Mouse (Mus musculus) left cerebral cortex, adult 11 months (tissue): ENCODE data around the gene Sept9.

Experiments used
- DNase-seq: peaks from one replicate; pipeline ENCODE4 v3.0.0; 2022; ENCODE audit warnings: low spot score

The Sept9 gene

DNA sequence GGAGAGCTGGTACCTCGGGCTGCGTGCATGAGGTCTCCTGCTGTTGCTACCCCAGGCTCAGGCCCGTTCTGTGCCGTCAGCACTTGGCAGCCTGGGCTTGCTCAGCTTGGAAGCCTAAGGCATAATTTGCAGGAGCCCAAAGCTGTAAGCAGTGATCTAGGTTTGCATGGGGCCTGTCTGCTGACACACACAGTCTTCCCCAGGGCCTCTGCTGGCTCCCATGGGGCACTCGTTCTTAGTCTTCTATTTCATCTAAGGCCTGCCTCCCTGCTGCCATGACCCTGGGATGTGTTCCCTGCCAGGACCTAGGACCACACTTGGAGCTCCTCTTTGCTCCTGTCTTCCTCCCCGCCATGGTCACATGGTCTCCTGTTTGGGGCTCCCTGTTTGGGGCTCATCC lies 21.7 kb downstream of the Sept9 start:
- no peak for DNase-seq

DNA sequence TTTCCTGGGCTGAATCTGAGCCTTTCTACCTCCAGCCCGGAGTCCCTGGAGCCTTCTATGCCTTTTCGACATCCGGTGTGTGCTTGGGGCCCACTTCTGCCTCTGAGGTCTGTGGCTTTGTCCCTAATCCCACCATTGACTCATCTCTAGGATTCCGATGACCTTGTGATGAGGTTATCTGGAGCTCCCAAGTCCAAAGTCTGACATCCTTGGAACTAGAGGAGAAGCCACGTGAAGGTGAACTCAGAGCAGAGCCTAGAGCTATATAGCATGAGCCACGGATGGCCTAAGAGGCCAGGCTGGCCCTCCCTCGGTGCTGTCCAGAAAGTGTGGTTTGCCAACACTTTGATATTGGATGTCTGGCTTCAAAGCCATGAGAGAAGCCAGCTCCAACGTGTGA lies 23.4 kb downstream of the Sept9 start:
- DNase-seq, result no peak

DNA sequence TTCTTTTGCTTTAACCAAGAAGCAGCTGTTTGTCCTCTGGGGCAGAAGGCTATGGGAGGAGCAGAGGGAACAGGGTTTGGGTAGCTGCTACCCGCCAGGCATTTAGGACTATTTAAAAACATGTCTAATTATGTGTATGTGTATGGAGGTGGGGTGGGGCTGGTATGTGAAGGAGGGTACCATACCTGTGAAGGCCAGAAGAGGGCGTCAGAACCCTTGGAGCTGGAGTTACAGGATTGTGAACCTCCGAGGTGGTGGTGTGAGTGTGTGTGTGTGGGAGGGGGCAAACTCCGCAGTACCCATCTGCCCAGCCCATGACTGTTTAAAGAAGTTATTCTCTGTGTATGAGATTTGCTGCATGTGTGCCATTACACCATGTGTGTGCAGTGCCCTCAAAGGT lies 25.3 kb downstream of the Sept9 start:
- no peak for DNase-seq

DNA sequence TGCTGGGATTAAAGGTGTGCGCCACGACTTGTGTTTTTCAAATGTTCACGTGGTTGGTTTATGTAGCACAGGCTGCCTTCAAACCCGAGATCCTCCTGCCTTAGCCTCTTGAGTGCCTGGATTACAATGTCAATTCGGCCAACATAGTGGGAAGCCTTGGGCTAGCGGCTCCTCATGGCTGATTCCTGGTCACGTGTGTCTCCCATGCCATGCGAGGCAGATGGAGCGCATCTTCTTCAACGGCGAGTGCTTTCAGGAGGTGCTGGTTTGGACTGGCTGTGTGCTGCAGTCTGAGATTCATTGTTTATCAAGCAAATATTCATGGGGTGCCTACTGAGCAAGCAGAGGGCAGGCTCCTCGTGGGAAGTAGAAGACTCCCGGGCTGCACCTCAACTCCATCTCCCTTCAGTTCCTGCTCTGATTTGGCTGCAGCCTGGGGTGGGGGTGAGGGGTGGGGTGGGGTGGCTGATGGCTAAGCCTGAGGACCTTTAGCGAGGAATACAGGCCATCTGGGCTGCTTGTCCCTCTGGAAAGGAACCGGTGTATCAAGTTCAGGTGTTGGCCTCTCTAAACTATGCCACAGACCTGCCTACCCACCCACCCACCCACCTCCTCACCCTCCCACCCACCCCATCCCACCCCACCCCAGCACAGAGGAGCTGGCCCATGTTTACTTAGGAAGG lies 26.2 kb downstream of the Sept9 start:
- no peak for DNase-seq

GRCm38 (mm10) chr11:117226214-117226535 lies 26.7 kb downstream of the Sept9 start:
- no peak for DNase-seq

DNA sequence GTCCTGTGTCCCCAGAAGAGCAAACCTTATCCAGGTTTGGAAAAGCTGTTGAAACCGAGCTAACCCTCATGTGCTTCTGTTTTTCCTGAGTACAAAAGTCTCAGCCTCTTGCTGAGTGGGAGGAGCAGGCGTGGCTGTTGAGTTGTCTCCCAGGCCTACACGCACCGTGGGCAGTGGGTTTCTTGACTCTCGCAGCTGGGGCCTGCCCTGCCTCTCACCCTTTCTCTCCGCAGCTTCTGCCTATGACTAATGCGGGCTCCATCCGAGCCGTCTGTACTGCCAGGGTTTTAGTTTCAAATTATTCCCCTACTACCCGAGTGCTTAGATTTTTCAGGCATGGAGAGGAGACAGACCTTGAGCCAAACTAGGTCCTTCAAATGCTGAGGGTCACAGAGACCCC lies 28.7 kb downstream of the Sept9 start:
- DNase-seq, result no peak

DNA sequence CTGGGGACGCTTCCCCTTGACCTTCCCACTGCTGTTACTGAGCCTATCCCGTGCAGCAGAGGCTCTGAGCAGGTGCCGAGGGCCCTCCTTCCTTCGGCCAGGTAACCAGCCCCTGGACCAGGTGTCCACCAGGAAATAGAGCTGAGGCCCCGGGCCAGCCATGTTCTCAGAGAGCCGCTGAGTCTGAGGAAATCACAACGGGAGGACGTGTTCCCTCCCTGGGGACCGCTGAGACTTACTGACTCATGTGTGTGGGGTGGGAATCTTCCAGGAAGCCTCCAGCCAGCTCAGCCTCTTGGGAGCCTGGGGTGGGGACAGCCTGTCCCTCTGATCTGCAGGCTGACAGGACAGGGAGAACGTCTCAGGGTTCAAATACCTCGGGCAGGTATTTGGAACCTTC lies 32.1 kb downstream of the Sept9 start:
- no peak for DNase-seq

- DNase-seq, result no peak
Measured at GRCm38 (mm10) chr11:117232032-117232431, 32.6 kb downstream of the Sept9 start.

- no peak for DNase-seq
Measured at GRCm38 (mm10) chr11:117232886-117233458, 33.5 kb downstream of the Sept9 start.

- no peak for DNase-seq
Measured at GRCm38 (mm10) chr11:117233818-117234217, 34.4 kb downstream of the Sept9 start.

GRCm38 (mm10) chr11:117235086-117235897 lies 35.8 kb downstream of the Sept9 start:
- no peak for DNase-seq

DNA sequence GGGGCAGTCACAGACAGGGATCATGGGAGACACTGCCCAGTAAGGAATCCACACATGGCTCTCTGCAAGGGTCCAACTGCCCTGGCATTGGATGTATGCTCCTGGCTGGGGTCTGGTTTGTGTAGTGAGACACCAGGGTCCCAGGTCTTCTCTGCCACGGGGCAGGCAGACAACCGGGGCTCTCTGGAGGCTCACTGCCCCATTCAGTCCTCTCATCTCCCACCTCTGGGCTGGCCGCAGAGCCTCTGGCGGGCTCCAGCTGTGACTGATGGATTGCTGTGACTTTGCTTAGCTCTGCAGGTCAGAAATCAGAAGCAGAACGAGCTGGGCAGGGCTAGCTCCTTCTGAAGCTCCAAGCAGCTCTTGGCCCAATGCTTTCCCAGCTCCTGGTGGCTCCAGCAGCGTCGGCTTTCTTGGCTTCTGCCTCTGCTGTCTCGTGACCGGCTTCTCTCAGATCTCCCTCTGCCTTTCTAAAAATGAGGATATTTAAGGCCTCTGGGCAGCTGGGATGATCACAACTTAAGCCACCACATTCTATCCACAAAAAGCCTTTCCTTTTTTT lies 36.5 kb downstream of the Sept9 start:
- no peak for DNase-seq

DNA sequence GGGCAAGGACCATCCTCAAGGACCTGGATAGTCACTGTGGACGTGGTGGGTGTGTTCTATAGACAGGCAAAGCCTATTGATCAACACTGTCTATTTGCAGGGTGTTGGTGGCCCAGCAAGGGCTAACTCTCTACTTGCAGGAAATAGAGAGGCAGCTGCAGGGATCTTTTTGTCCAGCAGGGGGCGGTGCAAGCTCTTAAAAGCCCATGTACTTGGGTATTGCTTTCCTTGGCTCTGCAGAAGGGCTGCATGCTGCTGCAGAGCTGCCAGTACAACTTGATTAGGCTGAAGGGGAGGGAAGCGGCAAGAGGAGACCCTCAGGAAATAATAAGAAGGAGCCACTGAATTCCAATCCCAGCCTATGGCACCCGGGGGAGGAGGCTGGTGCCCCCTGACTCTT lies 38.7 kb downstream of the Sept9 start:
- DNase-seq, result peak; percentile 86

- DNase-seq, result no peak
Measured at GRCm38 (mm10) chr11:117239617-117240016, 40.2 kb downstream of the Sept9 start.

- DNase-seq, result no peak
Measured at GRCm38 (mm10) chr11:117240322-117240721, 40.9 kb downstream of the Sept9 start.

- DNase-seq, result no peak
Measured at GRCm38 (mm10) chr11:117240861-117241738, 41.6 kb downstream of the Sept9 start.

DNA sequence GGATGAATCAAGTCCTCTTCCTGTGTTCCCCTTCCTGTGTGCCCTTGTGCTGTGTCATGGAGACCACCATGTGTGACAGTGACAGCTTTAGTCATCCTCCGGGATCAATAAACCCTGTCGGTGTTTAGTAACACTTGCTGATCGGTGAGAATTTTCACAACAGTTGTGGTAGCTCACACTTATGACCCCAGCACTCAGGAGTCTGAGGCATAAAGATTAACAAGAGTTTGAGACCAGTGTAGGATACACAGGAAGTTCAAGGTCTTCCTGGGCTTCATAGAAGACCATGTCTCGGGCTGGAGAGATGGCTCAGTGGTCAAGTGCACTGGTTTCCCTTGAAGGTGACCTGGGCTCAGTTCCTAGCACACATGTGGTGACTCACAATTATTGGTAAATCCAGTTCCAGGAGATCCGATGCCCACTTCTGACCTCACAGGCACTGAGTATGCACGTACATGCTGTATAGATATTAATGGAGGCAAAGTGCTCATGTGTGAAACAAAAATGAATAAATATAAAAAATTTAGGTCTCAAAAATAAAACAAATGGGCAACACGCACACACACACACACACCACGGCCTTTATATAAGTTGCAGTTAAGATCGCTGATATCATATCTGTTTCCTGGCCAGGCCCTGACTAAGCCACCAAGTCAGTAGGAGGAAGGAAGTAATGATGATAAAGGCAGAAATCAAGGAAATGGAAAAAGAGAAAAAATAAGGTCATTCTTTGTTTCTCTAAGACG lies 43.1 kb downstream of the Sept9 start:
- no peak for DNase-seq

GRCm38 (mm10) chr11:117243536-117244290 lies 44.3 kb downstream of the Sept9 start:
- DNase-seq, result no peak

- DNase-seq, result no peak
Measured at GRCm38 (mm10) chr11:117245041-117245725, 45.7 kb downstream of the Sept9 start.

DNA sequence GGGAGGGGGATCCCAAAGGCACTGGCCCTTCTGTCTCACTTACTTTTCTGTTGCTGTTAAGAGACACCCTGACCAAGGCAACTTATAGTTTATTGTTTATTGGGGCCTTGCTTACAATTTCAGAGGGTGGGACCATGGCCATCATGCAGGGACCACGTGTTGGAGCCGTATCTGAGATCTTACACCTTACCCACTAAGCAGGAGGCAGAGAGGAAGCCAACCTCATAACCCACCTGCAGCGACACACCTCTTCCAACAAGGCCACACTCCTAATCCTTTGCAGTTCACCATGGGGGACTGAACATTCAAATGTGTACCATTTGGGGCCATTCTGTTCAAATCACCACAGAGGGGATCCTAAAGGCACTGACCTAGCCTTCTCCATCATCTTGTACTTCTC lies 46.4 kb downstream of the Sept9 start:
- DNase-seq, result no peak
